Mouse (Mus musculus) neutrophil, adult 83 days (primary cell): ENCODE data around the gene Magohb. TPM values are rescaled to one million over a fixed set of nuclear protein-coding genes. Genes with fewer than 3 reads are reported as not detected.

Source experiments
- total RNA-seq, 2 experiments: library from RNA; stranded (reverse); gene quantifications; one replicate each; pipeline ENCODE4 v1.2.4; 2023

The Magohb gene
- 10 to 100 TPM; 13.6 to 14.9 TPM for total RNA-seq

GRCm38 (mm10) chr6:131292991-131293788 is at the start of gene Magohb:
Gene Magohb (minus strand): TSS chr6:131293244.

GRCm38 (mm10) chr6:131247206-131247605 is 45.8 kb downstream of the Magohb start, which contains the start of gene Klra2:
Gene Klra2 (minus strand): TSS chr6:131247362.

Other genes with a start within 250 kb of the Magohb start
- gene Klra2, start 45.9 kb downstream of the Magohb start, total RNA-seq = 10 to 100 TPM; 69.6 to 87.4 TPM
- gene Styk1, start 60.4 kb upstream of the Magohb start, total RNA-seq = 1 to 10 TPM; 2.3 to 2.4 TPM
- gene Ybx3, start 95.2 kb upstream of the Magohb start, total RNA-seq = 100 to 1,000 TPM; 112 to 127 TPM
- gene 5430401F13Rik, start 193.2 kb upstream of the Magohb start, total RNA-seq = not detected
- not detected for gene Gm6619, start 193.2 kb upstream of the Magohb start, total RNA-seq